ENCODE assay signal across 14 mouse cellular contexts in genomic region chr12:97836202-97836908, GRCm38 (mm10).
DNase-seq lines count a peak whose midpoint lies in the region; ATAC-seq lines count a peak whose summit lies in the region.
"Had no signal": no experiment of that assay in that cellular context is flagged by ENCODE, and none has a peak within 500 bp of the region (broad histone marks: within the 10 kb centered on the region; RNA-seq: fewer than 3 reads in every experiment).

No protein-coding gene starts in this region.

- no peak for DNase-seq in neural tube, embryonic 10.5 days (ENCODE audit: extremely low spot score, low spot score)
- DNase-seq in layer of hippocampus, adult 8-10 months (ENCODE audit: low spot score in 2 of 2) = peak; percentile 64 to 72
- DNase-seq in midbrain, embryonic 11.5 days (ENCODE audit: low spot score, missing footprints) = peak; percentile 84
- DNase-seq in telencephalon, adult 2 months (ENCODE audit: low read depth, low spot score) = peak; percentile 82
- no peak for DNase-seq in gastrocnemius, postnatal 14 days
- no peak for DNase-seq in cerebellum, postnatal 36 days
- DNase-seq: cerebellum, adult 11 months; gastrocnemius, adult 2 months; heart, postnatal 36 days had no signal

- H3K9ac ChIP-seq in neural tube, embryonic 12.5 days = no peak overlapping the region
- H3K9ac ChIP-seq in midbrain, embryonic 11.5 days (ENCODE audit: low read length) = no peak overlapping the region
- H3K9ac ChIP-seq: stomach, embryonic 15.5 days had no signal

- intact Hi-C loops in gastrocnemius, postnatal 14 days (cut with DNase I; ENCODE audit: low total_unique reads) = no loop called here

- no peaks in the 10 kb centered on the region for H3K9me3 ChIP-seq in neural tube, embryonic 12.5 days
- no peaks in the 10 kb centered on the region for H3K9me3 ChIP-seq in midbrain, embryonic 11.5 days (ENCODE audit: control insufficient read depth, low read length)
- H3K9me3 ChIP-seq: stomach, embryonic 15.5 days had no signal

- no peaks in the 10 kb centered on the region for H3K36me3 ChIP-seq in neural tube, embryonic 12.5 days
- no peaks in the 10 kb centered on the region for H3K36me3 ChIP-seq in midbrain, embryonic 11.5 days (ENCODE audit: control insufficient read depth, insufficient read depth, low read length)
- H3K36me3 ChIP-seq: stomach, embryonic 15.5 days had no signal

- ATAC-seq in neural tube, embryonic 12.5 days (ENCODE audit: low FRiP score, low read depth) = peak; percentile 75
- ATAC-seq in midbrain, embryonic 11.5 days (ENCODE audit: low FRiP score) = peak; percentile 95
- ATAC-seq in megakaryocyte progenitor cell, adult 5-6 weeks (replicated peaks; ENCODE audit: poor library complexity) = no peak

- H3K27me3 ChIP-seq in neural tube, embryonic 12.5 days (replicated peaks) = no peaks in the 10 kb centered on the region
- no peaks in the 10 kb centered on the region for H3K27me3 ChIP-seq in midbrain, embryonic 11.5 days (ENCODE audit: control insufficient read depth, insufficient read depth, low read length)
- H3K27me3 ChIP-seq: stomach, embryonic 15.5 days had no signal

- H3K4me3 ChIP-seq in neural tube, embryonic 12.5 days = no peak overlapping the region
- H3K4me3 ChIP-seq in midbrain, embryonic 11.5 days (ENCODE audit: low read depth, low read length) = no peak overlapping the region
- H3K4me3 ChIP-seq: gastrocnemius, adult 2 months; myocyte; stomach, embryonic 15.5 days had no signal

- no peaks in the 10 kb centered on the region for H3K4me1 ChIP-seq in neural tube, embryonic 12.5 days
- H3K4me1 ChIP-seq in midbrain, embryonic 11.5 days (ENCODE audit: control insufficient read depth, insufficient read depth, low read length) = no peaks in the 10 kb centered on the region
- H3K4me1 ChIP-seq: stomach, embryonic 15.5 days had no signal

- WGBS in neural tube, embryonic 12.5 days = 74% methylated on average over 8 of the region's 8 CpGs
- 70% methylated on average over 8 of the region's 8 CpGs for WGBS in midbrain, embryonic 11.5 days

- no peak overlapping the region for H3K27ac ChIP-seq in neural tube, embryonic 12.5 days
- no peak overlapping the region; the same call in 1 of the 2 replicates for H3K27ac ChIP-seq in midbrain, embryonic 11.5 days (ENCODE audit: low read depth, low read length)
- H3K27ac ChIP-seq: gastrocnemius, adult 2 months; stomach, embryonic 15.5 days had no signal

- H3K4me2 ChIP-seq in neural tube, embryonic 12.5 days (replicated peaks) = no peak overlapping the region
- no peak overlapping the region for H3K4me2 ChIP-seq in midbrain, embryonic 11.5 days
- H3K4me2 ChIP-seq: liver, embryonic 11.5 days; stomach, embryonic 15.5 days had no signal

Comparison
In these comparisons a context has a peak if more than half of its experiments do, and no peak if none do; other contexts are left out.
1. DNase-seq: peak in layer of hippocampus, adult 8-10 months (2 of 2), midbrain, embryonic 11.5 days (single experiment) and telencephalon, adult 2 months (single experiment); none in neural tube, embryonic 10.5 days (single experiment), gastrocnemius, postnatal 14 days (single experiment) and cerebellum, postnatal 36 days (0 of 2).